24 mouse cellular contexts compared by ENCODE assay signal in the genomic region with DNA sequence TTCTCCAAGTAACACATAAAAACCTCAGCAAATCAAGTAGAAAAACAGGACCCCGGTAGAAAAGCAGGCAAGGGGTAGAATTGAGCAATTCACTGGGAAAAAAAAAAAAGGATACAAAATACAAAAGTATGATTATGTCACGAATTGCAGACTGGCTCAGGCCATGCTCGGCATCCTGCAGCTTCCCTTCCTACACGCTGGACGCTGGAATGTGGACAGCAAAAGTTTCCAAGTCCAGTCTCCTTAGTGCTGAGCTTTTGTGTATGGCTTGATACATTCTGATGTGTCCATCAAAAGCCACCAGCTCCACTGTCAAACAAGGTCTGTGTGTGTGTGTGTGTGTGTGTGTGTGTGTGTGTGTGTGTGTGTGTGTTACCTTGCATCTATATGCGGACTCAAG. TPM values are rescaled to one million over a fixed set of nuclear protein-coding genes. Genes with fewer than 3 reads are reported as not detected.
DNase-seq lines count a peak whose midpoint lies in the region; ATAC-seq and TF ChIP-seq lines count a peak whose summit lies in the region.
"Had no signal": no experiment of that assay in that cellular context is flagged by ENCODE, and none has a peak within 500 bp of the region (broad histone marks: within the 10 kb centered on the region; RNA-seq: fewer than 3 reads in every experiment).

No protein-coding gene starts in this region.

- H3K9ac ChIP-seq in heart, postnatal 0 days (replicated peaks; ENCODE audit: low read depth, low read length), result no peak overlapping the region
- no peak overlapping the region for H3K9ac ChIP-seq in lung, postnatal 0 days (replicated peaks; ENCODE audit: low read depth)
- H3K9ac ChIP-seq in embryonic facial prominence, embryonic 14.5 days (ENCODE audit: low read depth, low read length), result no peak overlapping the region
- H3K9ac ChIP-seq: embryonic facial prominence, embryonic 13.5 days; forebrain, postnatal 0 days; neural tube, embryonic 15.5 days; stomach, embryonic 15.5 days had no signal

- 58% methylated on average over 6 of the region's 6 CpGs for WGBS in heart, postnatal 0 days
- WGBS in lung, postnatal 0 days, result 52% methylated on average over 6 of the region's 6 CpGs
- WGBS in embryonic facial prominence, embryonic 14.5 days, result 58% methylated on average over 6 of the region's 6 CpGs

- H3K4me2 ChIP-seq in heart, postnatal 0 days (ENCODE audit: low read depth, low read length), result no peak overlapping the region
- H3K4me2 ChIP-seq in lung, postnatal 0 days (replicated peaks; ENCODE audit: low read depth, low read length), result no peak overlapping the region
- no peak overlapping the region for H3K4me2 ChIP-seq in embryonic facial prominence, embryonic 14.5 days (ENCODE audit: low read depth, low read length)
- H3K4me2 ChIP-seq: embryonic facial prominence, embryonic 13.5 days; liver, embryonic 11.5 days; neural tube, embryonic 15.5 days; stomach, embryonic 15.5 days had no signal

- no peak for TF ChIP-seq CTCF in heart, postnatal 0 days (IDR thresholded peaks at IDR 0.05; ENCODE audit: low read depth)
- no peak for TF ChIP-seq CTCF in lung, postnatal 0 days (IDR thresholded peaks at IDR 0.05)

- H3K9me3 ChIP-seq in heart, postnatal 0 days (replicated peaks; ENCODE audit: control insufficient read depth, low read length), result no peaks in the 10 kb centered on the region
- H3K9me3 ChIP-seq in lung, postnatal 0 days (ENCODE audit: low read length), result no peaks in the 10 kb centered on the region
- H3K9me3 ChIP-seq in embryonic facial prominence, embryonic 14.5 days (ENCODE audit: control insufficient read depth, low read length), result no peaks in the 10 kb centered on the region
- H3K9me3 ChIP-seq: neural tube, embryonic 15.5 days; stomach, embryonic 15.5 days had no signal

- no peaks in the 10 kb centered on the region for H3K27me3 ChIP-seq in heart, postnatal 0 days (ENCODE audit: control insufficient read depth, insufficient read depth, low read length)
- H3K27me3 ChIP-seq in lung, postnatal 0 days (replicated peaks; ENCODE audit: insufficient read depth, low read length), result no peaks in the 10 kb centered on the region
- H3K27me3 ChIP-seq in embryonic facial prominence, embryonic 14.5 days (replicated peaks; ENCODE audit: control insufficient read depth, insufficient read depth, low read length), result no peaks in the 10 kb centered on the region
- H3K27me3 ChIP-seq: embryonic facial prominence, embryonic 13.5 days; neural tube, embryonic 15.5 days; Patski; stomach, embryonic 15.5 days had no signal

- no peak overlapping the region for H3K4me3 ChIP-seq in heart, postnatal 0 days (ENCODE audit: low read depth, low read length)
- no peak overlapping the region for H3K4me3 ChIP-seq in lung, postnatal 0 days (ENCODE audit: low read depth, low read length)
- H3K4me3 ChIP-seq in embryonic facial prominence, embryonic 14.5 days (ENCODE audit: low read depth, low read length), result no peak overlapping the region
- H3K4me3 ChIP-seq: embryonic facial prominence, embryonic 13.5 days; forebrain, embryonic 10.5 days; neural tube, embryonic 15.5 days; stomach, embryonic 15.5 days had no signal

- peak; percentile 57 for DNase-seq in heart, postnatal 0 days (ENCODE audit: low spot score)
- no peak for DNase-seq in heart, postnatal 36 days
- peak; percentile 57 for DNase-seq in lung, postnatal 0 days (ENCODE audit: low spot score)
- DNase-seq in lung, postnatal 14 days, result no peak
- DNase-seq in embryonic facial prominence, embryonic 14.5 days (ENCODE audit: low spot score), result no peak
- DNase-seq in thymus, postnatal 4 days, result no peak
- DNase-seq: adrenal gland, postnatal 10 days; cerebellum, adult 9-11 months; forebrain, postnatal 0 days; kidney, adult 11 months; kidney, postnatal 14 days; lung, postnatal 36 days; right cerebral cortex, postnatal 14 days; spleen, adult 18-20 months; thymus, adult 2 months had no signal

- intact Hi-C loops in heart, postnatal 36 days (cut with DNase I), result no loop called here

- ATAC-seq in heart, postnatal 0 days (ENCODE audit: insufficient read depth, low read depth), result no peak
- no peak for ATAC-seq in lung, postnatal 0 days
- no peak for ATAC-seq in embryonic facial prominence, embryonic 14.5 days (ENCODE audit: low read depth)
- ATAC-seq in granulocyte monocyte progenitor cell, adult 5-6 weeks (replicated peaks; ENCODE audit: poor library complexity, severe bottlenecking), result no peak
- ATAC-seq: forebrain, postnatal 0 days; hindbrain, embryonic 16.5 days; midbrain, embryonic 16.5 days; Patski had no signal

- no peak for TF ChIP-seq EP300 in heart, postnatal 0 days (IDR thresholded peaks at IDR 0.05; ENCODE audit: low read depth)
- TF ChIP-seq EP300 in lung, postnatal 0 days (IDR thresholded peaks at IDR 0.05), result no peak

- no peaks in the 10 kb centered on the region for H3K36me3 ChIP-seq in heart, postnatal 0 days (replicated peaks; ENCODE audit: control insufficient read depth, insufficient read depth, low read length)
- no peaks in the 10 kb centered on the region for H3K36me3 ChIP-seq in lung, postnatal 0 days (ENCODE audit: insufficient read depth, low read length)
- H3K36me3 ChIP-seq in embryonic facial prominence, embryonic 14.5 days (ENCODE audit: control insufficient read depth, insufficient read depth, low read length), result no peaks in the 10 kb centered on the region
- H3K36me3 ChIP-seq: embryonic facial prominence, embryonic 13.5 days; forebrain, embryonic 10.5 days; neural tube, embryonic 15.5 days; stomach, embryonic 15.5 days had no signal

- H3K27ac ChIP-seq in heart, postnatal 0 days (ENCODE audit: low read depth), result no peak overlapping the region
- no peak overlapping the region for H3K27ac ChIP-seq in lung, postnatal 0 days (ENCODE audit: low read length)
- peak overlapping the region; percentile 95; the same call in 1 of the 2 replicates for H3K27ac ChIP-seq in embryonic facial prominence, embryonic 14.5 days (replicated peaks; ENCODE audit: low read depth, low read length)
- H3K27ac ChIP-seq: forebrain, embryonic 10.5 days; neural tube, embryonic 15.5 days had no signal

- H3K4me1 ChIP-seq in heart, postnatal 0 days (ENCODE audit: control insufficient read depth, insufficient read depth), result peaks cover 31% of the 10 kb centered on the region
- peaks cover 21% of the 10 kb centered on the region for H3K4me1 ChIP-seq in lung, postnatal 0 days (ENCODE audit: insufficient read depth, low read depth, low read length)
- peaks cover 57% of the 10 kb centered on the region for H3K4me1 ChIP-seq in embryonic facial prominence, embryonic 14.5 days (ENCODE audit: control insufficient read depth, insufficient read depth, low read length)

RNA-seq across cellular contexts. Expression of a gene that starts 15.2 kb away (rescaled TPM):
- total RNA-seq in heart, postnatal 0 days (2014; rRNA removed; ENCODE audit: low replicate concordance), result 4.7 and 5.2 TPM in 2 replicates
- 40.4 and 45.3 TPM in 2 replicates for polyA plus RNA-seq in heart, postnatal 0 days (2015; fragmentation: Nextera tagmentation; extraction: Ambion mirVana)
- 10 to 100 TPM; 53.0 to 53.1 TPM for total RNA-seq in heart, postnatal 36 days (2021)
- 33.8 and 35.3 TPM in 2 replicates for polyA plus RNA-seq in lung, postnatal 0 days (2015; fragmentation: Nextera tagmentation; extraction: Ambion mirVana)
- 40.7 and 47.0 TPM in 2 replicates for polyA plus RNA-seq in embryonic facial prominence, embryonic 14.5 days (2014; fragmentation: Nextera tagmentation; extraction: Ambion mirVana)
- total RNA-seq in granulocyte monocyte progenitor cell, adult 5-6 weeks (2014; fragmentation: Nextera tagmentation), result 35.8 and 36.3 TPM in 2 replicates
- 43.3 TPM in 2 replicates for total RNA-seq in granulocyte monocyte progenitor cell, adult 5-6 weeks (2017)

RNA-seq across cellular contexts. Expression of a gene that starts 15.4 kb away (rescaled TPM):
- total RNA-seq in heart, postnatal 0 days (2014; rRNA removed; ENCODE audit: low replicate concordance), result 28.9 and 43.9 TPM in 2 replicates
- polyA plus RNA-seq in heart, postnatal 0 days (2015; fragmentation: Nextera tagmentation; extraction: Ambion mirVana), result 322 and 335 TPM in 2 replicates
- 100 to 1,000 TPM; 341 to 347 TPM for total RNA-seq in heart, postnatal 36 days (2021)
- 140 and 151 TPM in 2 replicates for polyA plus RNA-seq in lung, postnatal 0 days (2015; fragmentation: Nextera tagmentation; extraction: Ambion mirVana)
- 175 and 190 TPM in 2 replicates for polyA plus RNA-seq in embryonic facial prominence, embryonic 14.5 days (2014; fragmentation: Nextera tagmentation; extraction: Ambion mirVana)
- 111 and 222 TPM in 2 replicates for total RNA-seq in granulocyte monocyte progenitor cell, adult 5-6 weeks (2014; fragmentation: Nextera tagmentation)
- total RNA-seq in granulocyte monocyte progenitor cell, adult 5-6 weeks (2017), result 120 and 157 TPM in 2 replicates

Comparison
In these comparisons a context has a peak if more than half of its experiments do, and no peak if none do; other contexts are left out.
1. DNase-seq: peak in heart, postnatal 0 days (single experiment) and lung, postnatal 0 days (single experiment); none in heart, postnatal 36 days (0 of 2), lung, postnatal 14 days (single experiment), embryonic facial prominence, embryonic 14.5 days (single experiment) and thymus, postnatal 4 days (single experiment).